Mouse (Mus musculus): ENCODE measurements around the gene Srsf4. TPM values are rescaled to one million over a fixed set of nuclear protein-coding genes. Genes with fewer than 3 reads are reported as not detected.

The Srsf4 gene
- polyA plus RNA-seq (2012) = 166 and 223 TPM in 2 replicates

DNA sequence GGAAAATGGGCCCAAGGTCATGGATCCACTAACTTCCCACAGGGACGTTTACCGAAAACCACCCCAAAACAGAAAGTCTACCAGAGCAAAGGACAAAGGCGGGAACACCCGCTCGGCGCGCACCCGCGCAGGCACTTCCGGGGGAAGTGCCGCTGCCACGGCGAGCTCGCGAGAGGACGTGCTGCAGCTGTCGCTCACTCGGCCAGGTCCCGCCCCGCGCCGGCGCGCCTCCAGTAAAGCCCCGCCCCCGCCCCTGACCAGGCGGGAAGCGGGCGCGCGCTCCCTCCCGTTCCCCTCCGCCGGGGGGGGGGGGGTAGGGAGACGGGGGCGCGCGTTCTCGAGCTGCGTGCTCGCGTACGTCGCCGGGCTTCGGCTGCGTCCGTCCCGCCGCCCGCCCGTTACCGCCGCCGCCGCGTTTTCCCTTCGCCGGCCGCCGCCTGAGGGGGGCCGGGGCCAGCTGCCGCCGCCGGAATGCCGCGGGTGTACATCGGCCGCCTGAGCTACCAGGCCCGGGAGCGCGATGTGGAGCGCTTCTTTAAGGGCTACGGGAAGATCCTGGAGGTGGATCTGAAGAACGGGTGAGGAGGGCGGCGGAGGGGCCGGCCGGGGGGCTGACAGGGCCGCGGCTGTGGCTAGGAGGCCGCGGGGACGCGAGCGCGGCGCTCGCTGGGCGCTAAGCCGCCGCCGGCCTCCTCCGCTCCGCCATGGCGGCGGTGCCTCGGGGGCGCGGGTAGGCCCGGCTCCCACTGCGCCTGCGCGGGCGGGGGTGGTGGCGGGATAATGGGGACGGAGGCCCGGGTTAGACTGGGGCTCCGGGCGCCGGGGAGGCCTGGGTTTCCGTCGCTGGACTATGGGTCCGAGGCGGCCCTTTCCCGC lies at the start of gene Srsf4:
Gene Srsf4 (plus strand): TSS at position 325 of the 876 bp plus-strand sequence.

DNA sequence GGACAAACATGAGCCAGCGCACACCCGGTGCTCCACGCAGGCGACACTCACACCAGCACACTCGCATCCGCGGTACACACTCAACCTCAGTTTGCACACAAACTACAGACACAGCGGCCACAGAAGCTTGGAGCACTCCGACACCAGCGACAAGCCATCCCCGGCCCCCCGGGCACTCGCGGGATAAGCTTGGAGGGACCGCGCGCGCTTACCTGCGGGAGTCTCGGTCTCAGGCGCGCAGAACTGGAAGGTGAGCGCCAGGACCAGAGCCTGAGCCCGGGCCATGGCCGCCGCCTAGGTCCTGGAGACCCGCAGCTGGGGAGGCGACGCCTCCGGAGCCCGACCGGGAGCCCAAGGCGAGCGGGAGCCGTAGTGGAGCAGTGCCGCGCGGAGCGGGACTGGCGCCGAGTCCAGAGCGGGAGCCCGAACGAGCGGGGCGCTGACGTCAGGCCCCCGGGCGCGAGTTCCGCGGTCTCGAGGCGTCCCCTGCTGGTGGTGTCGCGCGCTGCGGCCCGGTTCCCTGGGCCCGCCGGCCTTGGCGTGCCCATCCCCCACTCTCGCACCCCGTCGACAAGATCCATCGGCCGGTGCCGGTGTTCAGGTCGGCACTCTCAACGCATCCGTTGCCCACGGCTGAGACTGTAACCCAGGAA lies 35.4 kb upstream of the Srsf4 start, which contains the start of gene Ptpru:
Gene Ptpru (minus strand): TSS at position 417 of the 653 bp plus-strand sequence.

DNA sequence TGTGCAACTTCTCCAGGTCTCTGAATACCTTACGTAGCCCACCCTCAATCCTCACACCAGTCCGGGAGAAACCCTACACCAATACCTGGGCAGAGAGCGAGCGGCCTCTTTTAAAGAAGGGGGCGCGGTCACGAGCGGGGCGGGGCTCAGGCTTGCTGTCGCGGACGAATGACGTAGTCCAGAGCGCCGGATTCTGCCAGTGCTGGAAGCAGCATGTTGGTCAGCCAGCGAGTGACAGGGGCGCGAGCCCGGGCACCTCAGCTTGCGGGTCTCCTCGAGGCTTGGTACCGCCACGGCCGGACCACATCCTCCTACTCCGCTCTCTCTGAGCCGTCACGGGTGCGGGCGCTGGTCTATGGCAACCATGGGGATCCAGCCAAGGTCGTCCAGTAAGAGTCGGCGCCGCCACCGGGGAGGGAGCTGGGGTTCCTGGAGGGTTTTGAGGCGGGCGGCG lies 30.1 kb upstream of the Srsf4 start, which contains the start of gene Mecr:
Gene Mecr (plus strand): TSS at position 181 of the 454 bp plus-strand sequence.

DNA sequence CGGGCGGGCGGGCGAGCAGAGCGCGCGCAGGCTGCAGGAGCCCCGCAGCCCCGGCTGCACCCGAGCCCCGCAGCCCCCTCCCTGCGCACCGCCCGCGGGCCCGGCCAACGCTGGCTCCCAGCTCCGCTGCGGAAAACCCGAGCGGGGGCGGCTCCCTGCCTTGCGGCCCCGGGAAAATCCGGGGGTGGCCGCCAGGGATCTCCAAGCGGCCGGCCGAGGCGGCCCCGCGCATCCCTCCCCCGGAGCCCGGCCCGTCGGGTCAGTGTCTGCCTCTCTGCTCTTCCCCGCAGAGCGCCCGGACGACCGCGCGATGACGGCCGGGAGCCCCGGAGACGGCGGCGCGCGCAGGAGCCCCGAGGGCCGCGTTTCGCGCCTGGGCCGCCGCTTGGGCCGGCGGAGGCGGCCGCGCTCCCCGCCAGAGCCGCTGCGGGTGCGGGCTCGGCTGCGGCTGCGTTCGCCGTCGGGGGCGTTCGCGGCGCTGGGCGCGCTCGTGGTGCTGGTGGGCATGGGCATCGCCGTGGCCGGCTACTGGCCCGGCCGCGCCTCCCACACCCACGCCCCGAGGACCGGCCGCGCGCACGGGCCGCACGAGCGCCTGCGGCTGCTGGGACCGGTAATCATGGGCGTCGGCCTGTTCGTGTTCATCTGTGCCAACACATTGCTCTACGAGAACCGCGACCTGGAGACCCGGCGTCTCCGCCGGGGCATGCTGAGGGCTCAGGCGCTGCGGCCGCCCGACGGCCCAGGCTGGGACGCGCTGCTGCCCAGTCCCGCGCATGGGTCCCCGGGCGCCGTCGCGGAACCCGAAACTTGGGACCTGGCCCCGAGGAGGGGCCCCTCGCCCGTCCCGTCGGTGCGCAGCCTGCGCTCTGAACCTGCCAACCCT lies 48.3 kb downstream of the Srsf4 start, which contains the start of gene Tmem200b:
Gene Tmem200b (plus strand): TSS at position 311 of the 886 bp plus-strand sequence.

Other genes with a start within 250 kb of the Srsf4 start
- 6.6 and 8.1 TPM in 2 replicates for gene Ptpru, start 35.3 kb upstream of the Srsf4 start, polyA plus RNA-seq (2012)
- 23.3 and 24.1 TPM in 2 replicates for gene Mecr, start 30.1 kb upstream of the Srsf4 start, polyA plus RNA-seq (2012)
- 1.6 and 2.8 TPM in 2 replicates for gene Tmem200b, start 48.2 kb downstream of the Srsf4 start, polyA plus RNA-seq (2012)
- gene Gm10300, start 201.1 kb downstream of the Srsf4 start, polyA plus RNA-seq (2012) = 0.28 and 0.60 TPM in 2 replicates
- 36.6 and 47.6 TPM in 2 replicates for gene Epb41, start 201.7 kb downstream of the Srsf4 start, polyA plus RNA-seq (2012)